Mouse (Mus musculus) liver, adult 2 months (tissue): ENCODE measurements at regions not wholly inside any gene's neighbourhood (a gene's known extent, or its start where the extent isn't known, plus 50 kb on each side); places are given as distances from the start of the nearest gene placed in this dataset.

ENCODE experiments used
- DNase-seq: peaks from one replicate; pipeline ENCODE4 v3.0.0-alpha.2; 2011; ENCODE audit warnings: low read depth, low spot score; ENCODE audit errors: extremely low read depth
- H3K27ac ChIP-seq: fragments of 200-500 bp; replicated peaks from 2 replicates; pipeline ENCODE4 v1.5.1; 2012; ENCODE audit warnings: low read depth, mild to moderate bottlenecking, control low read depth, inconsistent platforms, low read length; ENCODE audit not compliant: insufficient read depth
- H3K27me3 ChIP-seq: fragments of 200-500 bp; 2 replicates; pipeline ENCODE4 v1.6.1; 2012; ENCODE audit warnings: mild to moderate bottlenecking, moderate library complexity, low read length, inconsistent platforms; ENCODE audit not compliant: control insufficient read depth, insufficient read depth
- H3K36me3 ChIP-seq: fragments of 200-500 bp; 2 replicates; pipeline ENCODE4 v1.6.1; 2012; ENCODE audit warnings: low read length, inconsistent platforms; ENCODE audit not compliant: control insufficient read depth, insufficient read depth
- H3K4me1 ChIP-seq: fragments of 200-500 bp; 2 replicates; pipeline ENCODE4 v1.6.1; 2011; ENCODE audit warnings: low read length; ENCODE audit not compliant: control insufficient read depth, insufficient read depth
- H3K4me3 ChIP-seq: fragments of 200-500 bp; 2 replicates; pipeline ENCODE4 v1.5.1; 2011; ENCODE audit warnings: low read depth, mild to moderate bottlenecking, control low read depth, low read length, moderate library complexity; ENCODE audit not compliant: insufficient read depth
- H3K79me2 ChIP-seq: fragments of 200-500 bp; 2 replicates; pipeline ENCODE4 v1.6.1; 2012; ENCODE audit warnings: inconsistent platforms, mild to moderate bottlenecking, low read length, moderate library complexity; ENCODE audit not compliant: control insufficient read depth, insufficient read depth
- H3K9ac ChIP-seq: fragments of 200-500 bp; 2 replicates; pipeline ENCODE4 v1.6.1; 2012; ENCODE audit warnings: low read depth, mild to moderate bottlenecking, control low read depth, inconsistent platforms, low read length
- CTCF ChIP-seq: fragments of 200-500 bp; IDR thresholded peaks from 2 replicates; pipeline ENCODE4 v1.5.1; 2011; ENCODE audit warnings: low read depth, low read length, control low read depth
- POLR2A ChIP-seq: fragments of 200-500 bp; IDR thresholded peaks from 2 replicates; pipeline ENCODE4 v1.6.1; 2011; ENCODE audit warnings: low read length, control low read depth; ENCODE audit not compliant: insufficient read depth; ENCODE audit errors: extremely low read depth
- WGBS: fragments of 180-500 bp; shearing (Covaris S2); methylation state at CpG from one replicate; pipeline ENCODE4 v1.1.7; 2018; 5-methylcytosine and 5-hydroxymethylcytosine counted together

DNA sequence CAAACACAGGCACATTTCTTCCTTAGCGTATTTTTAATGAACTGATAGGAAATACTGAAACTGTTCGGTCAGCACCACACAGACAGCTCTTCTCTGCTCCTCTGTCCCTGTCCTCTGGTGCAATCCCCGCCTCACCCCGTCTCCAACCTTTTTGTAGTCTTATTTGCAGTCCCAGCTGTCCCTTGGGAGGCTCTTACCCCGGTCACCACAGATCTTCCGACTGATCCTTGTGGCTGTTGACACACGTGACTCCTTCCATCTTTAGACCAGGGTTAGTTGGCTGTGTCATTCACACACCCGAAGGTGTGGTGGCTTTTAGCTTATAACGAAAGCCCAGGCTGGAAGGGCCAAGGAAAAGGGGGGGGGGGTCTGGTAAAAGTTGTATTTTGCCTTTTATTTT, 56.4 kb downstream of the Cyp26a1 start:
- Histone ChIP-seq H3K36me3 (no peaks in the 10 kb centered on the region), H3K27ac (no peak overlapping the region), H3K4me1 (no peaks in the 10 kb centered on the region), H3K4me3 (no peak overlapping the region), H3K9ac (no peak overlapping the region), H3K27me3 (no peaks in the 10 kb centered on the region), H3K79me2 (no peaks in the 10 kb centered on the region)
- 89% methylated on average over 9 of the region's 9 CpGs for WGBS
- DNase-seq, result no peak
- TF ChIP-seq CTCF (no peak), POLR2A (no peak)

GRCm38 (mm10) chr19:37755372-37755771, 57.8 kb downstream of the Cyp26a1 start:
- no peak for TF ChIP-seq POLR2A
- no peak for TF ChIP-seq CTCF
- H3K9ac ChIP-seq, result no peak overlapping the region
- H3K79me2 ChIP-seq, result no peaks in the 10 kb centered on the region
- H3K27ac ChIP-seq, result no peak overlapping the region
- WGBS, result 79% methylated on average over 3 of the region's 3 CpGs
- H3K4me1 ChIP-seq, result no peaks in the 10 kb centered on the region
- H3K4me3 ChIP-seq, result no peak overlapping the region
- H3K36me3 ChIP-seq, result no peaks in the 10 kb centered on the region
- H3K27me3 ChIP-seq, result no peaks in the 10 kb centered on the region
- no peak for DNase-seq

DNA sequence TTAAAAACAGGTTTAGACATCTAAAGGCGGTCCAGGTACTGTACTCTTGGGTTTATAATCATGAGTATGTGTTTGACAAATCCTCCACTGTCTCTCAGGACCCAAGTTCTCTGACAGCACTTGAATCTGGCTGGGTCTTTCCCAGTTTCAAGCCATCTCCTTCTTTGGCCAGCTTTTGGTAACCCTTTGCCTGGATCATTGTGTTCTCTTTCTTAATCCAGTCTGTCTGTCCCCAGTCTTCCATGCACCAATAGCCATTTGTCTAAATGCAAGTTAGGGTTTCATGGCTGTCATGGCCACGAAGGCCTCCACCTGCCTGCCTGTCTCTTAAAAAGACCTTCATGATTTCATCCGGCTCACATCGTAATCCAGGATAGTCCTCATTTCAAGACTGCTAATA, 71.8 kb downstream of the Cyp26a1 start:
- 90% methylated on average over 4 of the region's 4 CpGs for WGBS
- H3K79me2 ChIP-seq, result no peaks in the 10 kb centered on the region
- H3K36me3 ChIP-seq, result no peaks in the 10 kb centered on the region
- TF ChIP-seq CTCF (no peak), POLR2A (no peak)
- H3K4me3 ChIP-seq, result no peak overlapping the region
- no peaks in the 10 kb centered on the region for H3K4me1 ChIP-seq
- DNase-seq, result no peak
- H3K27me3 ChIP-seq, result no peaks in the 10 kb centered on the region
- no peak overlapping the region for H3K9ac ChIP-seq
- no peak overlapping the region for H3K27ac ChIP-seq

DNA sequence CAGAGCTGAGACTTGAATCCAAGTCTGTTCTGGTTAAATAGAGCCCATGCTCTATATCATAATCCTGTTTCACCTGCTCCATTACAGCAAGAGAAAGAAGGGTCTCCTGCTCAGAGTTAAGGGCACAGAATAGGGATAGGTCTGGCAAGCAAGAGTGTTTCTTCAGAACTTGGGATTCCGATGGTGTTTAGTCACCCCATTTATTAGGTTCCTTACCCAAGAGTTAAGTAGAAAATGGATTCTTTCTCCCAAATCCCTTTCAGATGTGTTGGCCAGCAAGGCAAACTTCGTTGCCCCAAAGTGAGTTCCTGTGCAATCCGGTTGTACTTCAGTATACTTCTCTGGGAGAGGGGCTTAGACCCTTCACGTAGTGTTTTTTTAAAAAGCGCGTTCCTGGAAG, 74.4 kb downstream of the Cyp26a1 start:
- 92% methylated on average over 6 of the region's 6 CpGs for WGBS
- Histone ChIP-seq H3K9ac (no peak overlapping the region), H3K27ac (no peak overlapping the region), H3K4me1 (no peaks in the 10 kb centered on the region), H3K79me2 (no peaks in the 10 kb centered on the region), H3K36me3 (no peaks in the 10 kb centered on the region), H3K27me3 (no peaks in the 10 kb centered on the region), H3K4me3 (no peak overlapping the region)
- TF ChIP-seq CTCF (no peak), POLR2A (no peak)
- no peak for DNase-seq

- no peak for DNase-seq
- Histone ChIP-seq H3K9ac (no peak overlapping the region), H3K36me3 (no peaks in the 10 kb centered on the region), H3K27me3 (no peaks in the 10 kb centered on the region), H3K79me2 (no peaks in the 10 kb centered on the region), H3K4me1 (no peaks in the 10 kb centered on the region), H3K4me3 (no peak overlapping the region), H3K27ac (no peak overlapping the region)
- 97% methylated on average over 4 of the region's 4 CpGs for WGBS
- TF ChIP-seq CTCF (no peak), POLR2A (no peak)
Observed at GRCm38 (mm10) chr19:37774551-37774950, 77.0 kb downstream of the Cyp26a1 start.

DNA sequence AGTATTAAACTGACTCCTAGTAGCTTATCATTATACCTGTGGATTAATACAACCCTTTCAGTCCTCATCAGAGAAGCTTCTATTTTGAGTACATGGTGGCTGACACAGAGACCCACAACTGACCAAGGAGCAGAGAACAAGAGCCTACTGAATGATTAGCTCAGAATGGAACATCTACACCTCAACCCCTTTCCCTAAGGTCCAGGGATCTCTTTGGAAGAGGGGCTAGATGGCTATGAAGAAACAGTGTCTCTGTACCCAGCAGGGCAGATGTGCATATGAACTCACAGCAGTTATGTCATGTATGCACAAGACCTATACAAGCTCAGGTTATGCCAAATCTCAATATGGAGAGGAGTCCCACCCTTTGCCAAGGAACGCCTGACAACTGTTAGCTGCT, 77.4 kb downstream of the Cyp26a1 start:
- Histone ChIP-seq H3K27ac (no peak overlapping the region), H3K4me1 (no peaks in the 10 kb centered on the region), H3K36me3 (no peaks in the 10 kb centered on the region), H3K79me2 (no peaks in the 10 kb centered on the region), H3K9ac (no peak overlapping the region), H3K27me3 (no peaks in the 10 kb centered on the region), H3K4me3 (no peak overlapping the region)
- WGBS, result 100% methylated on average over 1 of the region's 1 CpGs
- DNase-seq, result no peak
- TF ChIP-seq POLR2A (no peak), CTCF (no peak)
